Mouse (Mus musculus) 3134 (cell line): ENCODE measurements around the gene Slc6a9.

ENCODE experiments used
- DNase-seq: peaks from one replicate; pipeline ENCODE4 v3.0.0-alpha.2; 2011; ENCODE audit warnings: low spot score; ENCODE audit not compliant: insufficient read length; ENCODE audit errors: extremely low read depth

The Slc6a9 gene

GRCm38 (mm10) chr4:117906196-117906595 lies 71.9 kb downstream of the Slc6a9 start:
- DNase-seq: no peak

GRCm38 (mm10) chr4:117908834-117909453 lies 74.6 kb downstream of the Slc6a9 start:
- DNase-seq: no peak

- no peak for DNase-seq
Measured at GRCm38 (mm10) chr4:117912131-117912561, 77.8 kb downstream of the Slc6a9 start.

DNA sequence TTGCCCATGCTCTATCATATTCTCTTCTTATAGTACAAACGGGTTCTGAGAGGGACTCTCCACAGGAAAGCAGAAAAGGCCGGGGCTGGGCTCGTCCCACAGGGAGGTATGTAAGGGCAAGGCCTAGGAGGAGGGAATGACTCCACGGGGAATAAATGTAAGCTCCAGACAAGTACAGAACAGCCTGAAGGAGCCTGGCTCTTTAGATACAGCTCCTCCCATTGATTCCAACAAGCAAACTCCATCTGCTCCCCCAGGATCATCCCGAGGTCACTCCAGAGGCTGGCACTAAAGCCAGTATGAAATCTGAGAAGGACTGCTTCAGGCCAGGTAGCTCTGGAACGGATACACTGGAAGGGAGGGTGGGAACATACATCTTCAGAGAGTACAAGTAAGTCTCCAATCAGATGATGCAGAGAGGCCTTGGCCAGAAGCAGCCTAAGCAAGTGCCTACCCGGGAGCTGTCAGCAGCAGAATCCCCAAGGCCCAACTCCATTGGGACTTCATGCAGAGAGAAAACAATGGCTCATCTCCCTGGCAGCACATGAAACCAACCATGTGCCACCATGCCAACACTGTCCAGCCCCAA lies 78.5 kb downstream of the Slc6a9 start:
- DNase-seq: no peak

DNA sequence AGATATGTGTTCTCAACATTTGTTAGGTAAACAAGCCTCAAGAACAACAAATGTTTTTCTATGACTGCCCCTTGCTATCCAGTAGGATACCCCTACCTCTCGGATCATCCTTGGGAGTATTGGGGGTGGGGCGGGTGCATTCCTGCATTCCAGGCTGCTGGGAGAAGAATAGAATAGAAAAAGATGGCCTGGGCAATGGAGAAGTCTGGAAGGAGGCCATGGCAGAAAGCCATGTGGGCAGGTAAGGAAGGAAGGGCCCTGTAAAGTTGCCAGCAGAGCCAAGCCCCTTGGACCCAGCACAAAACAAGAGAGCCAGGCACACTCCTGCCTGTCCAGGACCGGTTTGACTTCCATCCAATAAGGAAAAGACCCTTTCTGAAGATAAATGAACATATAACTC lies 79.1 kb downstream of the Slc6a9 start:
- no peak for DNase-seq

DNA sequence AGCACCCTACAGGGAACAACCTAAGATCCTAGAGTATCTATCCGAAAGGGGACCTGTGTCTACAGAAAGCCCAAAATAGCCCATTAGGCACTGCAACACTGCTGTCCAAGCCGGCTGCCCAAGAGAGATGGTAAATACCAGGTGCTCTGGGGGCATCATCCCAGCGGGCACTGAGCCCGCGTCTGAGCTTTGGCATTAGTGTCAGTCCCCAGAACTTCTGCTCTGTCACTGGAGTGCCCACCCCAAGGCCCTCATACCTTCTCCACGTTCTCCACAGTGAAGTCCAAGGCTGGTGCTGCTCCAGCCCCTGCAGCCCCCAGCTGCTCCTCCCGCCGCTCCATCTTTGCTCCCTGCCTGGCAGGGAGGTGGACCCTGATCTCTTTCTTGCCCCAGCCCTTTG lies 79.7 kb downstream of the Slc6a9 start:
- DNase-seq: peak; percentile 41

- DNase-seq: peak; percentile 95
Measured at GRCm38 (mm10) chr4:117914591-117915442, 80.5 kb downstream of the Slc6a9 start, which contains the start of gene Ipo13. Gene Ipo13 (minus strand): TSS chr4:117914999.

GRCm38 (mm10) chr4:117915489-117916105 lies 81.3 kb downstream of the Slc6a9 start:
- DNase-seq: no peak

DNA sequence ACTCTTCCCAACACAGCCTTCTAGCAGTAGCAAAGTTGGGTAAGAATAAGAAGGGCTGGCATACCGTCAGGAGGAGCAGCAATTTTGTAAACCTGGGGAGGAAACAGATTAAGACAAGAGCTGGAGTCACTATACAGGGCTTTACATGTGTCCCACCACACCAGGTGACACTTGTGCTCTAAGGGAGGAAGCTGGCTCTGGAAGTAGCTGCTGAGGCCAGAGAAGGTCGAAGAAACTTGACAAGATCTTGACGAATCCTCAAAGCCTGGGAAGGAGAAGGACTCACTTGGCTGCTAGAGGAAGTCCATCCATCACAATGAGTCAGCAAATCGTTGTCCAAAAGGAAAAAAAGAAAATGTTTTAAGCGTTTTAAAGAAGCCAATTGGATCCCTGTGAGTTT lies 82.1 kb downstream of the Slc6a9 start:
- no peak for DNase-seq

GRCm38 (mm10) chr4:117917402-117917801 lies 83.1 kb downstream of the Slc6a9 start:
- DNase-seq: no peak

DNA sequence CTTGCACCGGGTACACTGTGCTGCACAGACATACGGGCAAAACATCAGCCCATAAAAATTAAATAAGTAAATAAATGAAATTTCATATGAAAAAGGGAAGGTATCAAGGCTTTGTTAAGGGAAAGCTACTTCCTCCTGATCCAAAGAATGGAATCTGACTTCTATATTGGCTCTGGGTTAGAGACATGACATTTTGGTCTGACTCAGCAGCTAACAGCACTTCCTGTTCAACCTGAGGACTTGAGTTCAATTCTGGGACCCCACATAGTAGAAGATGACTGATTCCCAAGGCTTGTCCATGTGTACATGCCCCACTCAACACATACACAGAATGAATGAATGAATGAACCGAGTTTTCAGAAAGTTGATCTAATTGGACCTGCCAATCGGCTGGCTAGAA lies 83.5 kb downstream of the Slc6a9 start:
- no peak for DNase-seq

DNA sequence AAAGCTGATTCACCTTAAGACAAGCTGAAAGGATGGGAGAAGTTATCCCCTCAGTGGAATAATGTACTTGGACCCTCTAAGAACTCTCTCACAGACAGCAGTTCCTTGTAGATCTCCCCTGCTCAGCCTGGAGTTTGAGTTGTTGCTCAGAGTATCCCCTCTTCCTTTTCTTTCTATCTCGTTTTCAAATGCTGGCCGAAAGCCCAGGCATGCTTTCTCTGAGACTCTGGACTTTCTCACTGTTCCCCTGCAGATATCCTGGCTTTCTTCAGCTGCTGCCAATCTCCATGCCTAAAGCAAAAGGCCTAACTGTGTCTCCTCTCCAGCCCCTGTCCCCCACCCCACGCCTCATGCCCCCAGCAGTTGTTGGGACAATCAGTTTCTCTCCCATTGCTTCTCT lies 84.0 kb downstream of the Slc6a9 start:
- no peak for DNase-seq

DNA sequence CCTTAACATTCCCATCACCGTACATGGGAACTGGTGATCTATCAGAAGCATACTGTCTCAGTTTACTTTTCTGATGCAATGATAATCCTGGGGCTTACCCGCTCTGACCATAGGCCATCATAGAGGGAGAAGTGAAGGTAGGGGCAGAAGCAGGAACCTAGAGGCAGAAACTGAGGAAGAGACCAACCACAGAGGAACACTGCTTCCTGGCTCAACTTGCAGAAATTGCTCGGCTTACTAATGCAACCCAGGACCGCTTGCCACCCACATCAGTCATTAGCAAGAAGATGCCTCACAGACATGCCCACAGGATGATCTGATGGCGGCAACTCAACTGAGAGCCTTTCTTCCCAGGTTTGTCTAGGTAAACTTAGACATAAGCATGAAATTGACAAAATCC lies 84.5 kb downstream of the Slc6a9 start:
- no peak for DNase-seq

- no peak for DNase-seq
Measured at GRCm38 (mm10) chr4:117921358-117921757, 87.1 kb downstream of the Slc6a9 start.

GRCm38 (mm10) chr4:117923450-117923849 lies 89.1 kb downstream of the Slc6a9 start:
- DNase-seq: no peak
